Mouse (Mus musculus) megakaryocyte, embryonic 14.5 days (primary cell): Measurements from ENCODE around the gene Rasgrp4.

Experiments used
- FLI1 ChIP-seq: IDR thresholded peaks from 2 replicates; pipeline ENCODE4 v1.6.1; 2012; ENCODE audit warnings: low read length, inconsistent platforms, mixed read lengths
- GATA1 ChIP-seq: IDR thresholded peaks from 3 replicates; pipeline ENCODE4 v1.6.1; 2012; ENCODE audit warnings: mixed read lengths, low read length, inconsistent platforms, borderline replicate concordance

DNA sequence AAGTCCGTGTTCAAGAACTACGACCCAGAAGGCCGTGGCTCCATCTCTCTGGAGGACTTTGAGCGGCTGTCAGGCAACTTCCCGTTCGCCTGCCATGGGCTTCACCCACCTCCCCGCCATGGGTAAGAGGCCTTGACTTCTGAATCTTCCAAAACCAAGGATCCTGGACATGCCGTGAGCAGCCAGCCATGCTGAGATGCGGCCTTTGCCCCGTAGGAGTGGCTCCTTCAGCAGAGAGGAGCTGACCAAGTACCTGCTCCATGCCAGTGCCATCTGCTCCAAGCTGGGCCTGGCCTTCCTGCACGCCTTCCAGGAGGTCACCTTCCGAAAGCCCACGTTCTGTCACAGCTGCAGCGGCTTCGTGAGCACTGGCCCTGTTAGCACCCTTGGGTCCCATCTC, 14.1 kb downstream of the Rasgrp4 start:
- TF ChIP-seq GATA1: no peak
- no peak for TF ChIP-seq FLI1
